ENCODE assay signal across 8 mouse cellular contexts in the genomic region with DNA sequence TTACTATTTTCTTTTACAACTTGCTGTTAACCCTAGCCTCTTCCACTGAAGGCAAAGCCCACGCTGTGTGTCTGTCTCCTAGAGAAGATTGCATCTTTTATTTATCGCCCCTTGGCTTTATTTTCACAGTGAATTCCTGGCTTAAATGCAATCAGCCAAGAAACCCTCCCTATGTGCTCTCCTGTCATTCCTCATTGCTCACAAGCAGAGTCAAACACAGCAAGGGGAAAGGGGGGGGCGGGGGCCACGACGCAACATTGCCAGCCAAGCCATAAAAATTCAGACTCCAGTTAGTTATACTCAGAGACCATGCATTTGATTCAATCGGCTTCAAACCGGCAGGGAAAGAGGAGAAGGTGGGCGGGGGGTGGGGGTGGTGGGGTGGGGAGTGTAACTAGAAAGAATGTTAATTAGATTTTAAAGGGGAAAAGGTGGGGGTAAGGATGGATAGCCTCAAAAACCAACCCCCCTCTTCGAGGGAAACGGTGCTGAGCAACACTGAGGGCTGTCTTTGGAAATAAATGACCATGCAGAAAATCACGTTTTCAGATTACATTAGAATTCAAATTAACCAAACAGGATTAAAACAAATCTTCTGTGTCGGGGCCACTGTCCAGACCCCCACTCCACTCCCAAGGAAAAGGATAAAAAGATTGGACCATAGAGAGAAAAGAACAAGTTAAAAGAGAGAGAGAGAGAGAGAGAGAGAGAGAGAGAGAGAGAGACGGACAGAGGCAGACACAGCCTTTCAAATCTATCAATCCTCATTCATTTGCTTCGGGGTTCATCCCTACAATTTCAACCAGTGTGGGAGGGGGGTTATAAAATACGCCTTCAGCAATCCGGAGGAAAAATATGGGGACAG.
A peak's percentile ranks its signal among the peaks of the same experiment; 100 is the strongest.
DNase-seq lines count a peak whose midpoint lies in the region; ATAC-seq lines count a peak whose summit lies in the region.

No protein-coding gene starts in this region.

- WGBS in heart, embryonic 10.5 days, result 3% methylated on average over 16 of the region's 16 CpGs
- WGBS in hindbrain, embryonic 11.5 days, result under 1% methylated on average over 14 of the region's 16 CpGs
- WGBS in midbrain, embryonic 13.5 days, result under 1% methylated on average over 15 of the region's 16 CpGs

- DNase-seq in heart, embryonic 10.5 days (ENCODE audit: low spot score), result peak; percentile 70
- DNase-seq in heart, adult 18-20 months, result no peak
- DNase-seq in Muller cell, postnatal 12 days (ENCODE audit: inconsistent ontology term), result peak; percentile 86
- DNase-seq in hindbrain, embryonic 11.5 days (ENCODE audit: low spot score), result peak; percentile 52
- DNase-seq in spleen, postnatal 14 days (ENCODE audit: low spot score in 2 of 2), result no peak
- DNase-seq in gastrocnemius, adult 18-20 months (ENCODE audit: low spot score), result no peak

- peak overlapping the region; percentile 88 for H3K4me3 ChIP-seq in heart, embryonic 10.5 days
- peak overlapping the region; percentile 78 for H3K4me3 ChIP-seq in hindbrain, embryonic 11.5 days (ENCODE audit: low read depth, low read length)
- peak overlapping the region; percentile 86 for H3K4me3 ChIP-seq in midbrain, embryonic 13.5 days (replicated peaks)

- H3K9ac ChIP-seq in hindbrain, embryonic 11.5 days (ENCODE audit: low read depth, low read length), result peak overlapping the region; percentile 98
- peak overlapping the region; percentile 93 for H3K9ac ChIP-seq in midbrain, embryonic 13.5 days (replicated peaks)

- peaks cover 22% of the 10 kb centered on the region for H3K4me1 ChIP-seq in heart, embryonic 10.5 days
- peaks cover 7% of the 10 kb centered on the region; the same call in 1 of the 2 replicates for H3K4me1 ChIP-seq in hindbrain, embryonic 11.5 days (replicated peaks; ENCODE audit: control insufficient read depth, insufficient read depth, low read length)
- peaks cover 47% of the 10 kb centered on the region for H3K4me1 ChIP-seq in midbrain, embryonic 13.5 days (replicated peaks)

- ATAC-seq in hindbrain, embryonic 11.5 days (ENCODE audit: low FRiP score), result no peak
- no peak for ATAC-seq in midbrain, embryonic 13.5 days
- ATAC-seq in monocyte, adult 5-6 weeks (replicated peaks; ENCODE audit: insufficient number of reproducible peaks, low FRiP score, low TSS enrichment, poor library complexity, severe bottlenecking), result no peak

- H3K36me3 ChIP-seq in heart, embryonic 10.5 days, result no peaks in the 10 kb centered on the region
- H3K36me3 ChIP-seq in hindbrain, embryonic 11.5 days (ENCODE audit: control insufficient read depth, insufficient read depth, low read length), result no peaks in the 10 kb centered on the region
- no peaks in the 10 kb centered on the region for H3K36me3 ChIP-seq in midbrain, embryonic 13.5 days

- H3K9me3 ChIP-seq in heart, embryonic 10.5 days, result no peaks in the 10 kb centered on the region
- H3K9me3 ChIP-seq in hindbrain, embryonic 11.5 days (ENCODE audit: control insufficient read depth, low read length), result no peaks in the 10 kb centered on the region
- no peaks in the 10 kb centered on the region for H3K9me3 ChIP-seq in midbrain, embryonic 13.5 days

- H3K4me2 ChIP-seq in hindbrain, embryonic 11.5 days (replicated peaks; ENCODE audit: low read depth, low read length), result peak overlapping the region; percentile 71
- H3K4me2 ChIP-seq in midbrain, embryonic 13.5 days (replicated peaks), result peak overlapping the region; percentile 80

- 0 out of 2 replicates have a peak overlapping the region, but pooled peaks have one; percentile 93 for H3K27ac ChIP-seq in heart, embryonic 10.5 days
- H3K27ac ChIP-seq in hindbrain, embryonic 11.5 days (ENCODE audit: low read depth, low read length), result peak overlapping the region; percentile 97; the same call in 1 of the 2 replicates
- H3K27ac ChIP-seq in midbrain, embryonic 13.5 days, result peak overlapping the region; percentile 99

- H3K27me3 ChIP-seq in heart, embryonic 10.5 days (ENCODE audit: insufficient read depth, poor library complexity, severe bottlenecking), result peaks cover 4% of the 10 kb centered on the region; the same call in 1 of the 2 replicates
- H3K27me3 ChIP-seq in hindbrain, embryonic 11.5 days (ENCODE audit: control insufficient read depth, insufficient read depth, low read length), result no peaks in the 10 kb centered on the region
- no peaks in the 10 kb centered on the region for H3K27me3 ChIP-seq in midbrain, embryonic 13.5 days

Comparison
In these comparisons a context has a peak if more than half of its experiments do, and no peak if none do; other contexts are left out.
1. DNase-seq: peak in heart, embryonic 10.5 days (single experiment), Muller cell, postnatal 12 days (single experiment) and hindbrain, embryonic 11.5 days (single experiment); none in heart, adult 18-20 months (0 of 2), spleen, postnatal 14 days (0 of 2) and gastrocnemius, adult 18-20 months (single experiment).
2. Peak in every context shown above with its lines, with median percentiles within 50 percentile points of each other: H3K27ac ChIP-seq and H3K4me3 ChIP-seq.